Mouse (Mus musculus) heart, embryonic 14.5 days (tissue): ENCODE results near the gene Kalrn. TPM values are rescaled to one million over a fixed set of nuclear protein-coding genes. Genes with fewer than 3 reads are reported as not detected.

Experiments
- ATAC-seq: fragments of 200-750 bp; cut with Nextera tagmentation; 2 replicates; pipeline ENCODE4 v1.8.0; 2017; ENCODE audit warnings: low read depth, moderate TSS enrichment; ENCODE audit not compliant: insufficient number of reproducible peaks, insufficient read depth, low FRiP score
- H3K27ac ChIP-seq, 2 experiments: fragments of 200-500 bp in 1 of 2; fragments of 300-500 bp in 1 of 2; sonication (generic) in 1 of 2; replicated peaks in 1 of 2; 2 replicates each; pipeline ENCODE4 v1.5.1; 2012 to 2014; ENCODE audit warnings: low read depth in 2 of 2, low read length in 2 of 2, control low read depth in 1 of 2, mild to moderate bottlenecking in 1 of 2, mixed read lengths in 1 of 2; ENCODE audit not compliant: control insufficient read depth in 1 of 2, insufficient read depth in 1 of 2
- H3K27me3 ChIP-seq: fragments of 300-500 bp; sonication (generic); 2 replicates; pipeline ENCODE4 v1.6.1; 2014; ENCODE audit warnings: mild to moderate bottlenecking, low read length, control low read depth; ENCODE audit not compliant: control insufficient read depth, insufficient read depth
- H3K36me3 ChIP-seq: fragments of 300-500 bp; sonication (generic); 2 replicates; pipeline ENCODE4 v1.6.1; 2014; ENCODE audit warnings: mild to moderate bottlenecking, control low read depth, low read length, mixed read lengths; ENCODE audit not compliant: control insufficient read depth, insufficient read depth
- H3K4me1 ChIP-seq, 2 experiments: fragments of 200-500 bp in 1 of 2; fragments of 300-500 bp in 1 of 2; sonication (generic) in 1 of 2; 2 replicates each; pipeline ENCODE4 v1.6.1; 2012 to 2014; ENCODE audit warnings: low read length in 2 of 2, control low read depth in 1 of 2, mixed read lengths in 1 of 2; ENCODE audit not compliant: control insufficient read depth in 2 of 2, insufficient read depth in 2 of 2
- H3K4me2 ChIP-seq: fragments of 300-500 bp; sonication (generic); 2 replicates; pipeline ENCODE4 v1.6.1; 2014; ENCODE audit warnings: mild to moderate bottlenecking, low read length
- H3K4me3 ChIP-seq, 2 experiments: fragments of 200-500 bp in 1 of 2; fragments of 300-500 bp in 1 of 2; sonication (generic) in 1 of 2; 2 replicates each; pipeline ENCODE4 v1.5.1; 2012 to 2014; ENCODE audit warnings: low read length in 2 of 2, mild to moderate bottlenecking in 2 of 2, control low read depth in 1 of 2, low read depth in 1 of 2, moderate library complexity in 1 of 2; ENCODE audit not compliant: control insufficient read depth in 1 of 2, insufficient read depth in 1 of 2
- H3K9ac ChIP-seq: fragments of 300-500 bp; sonication (generic); 2 replicates; pipeline ENCODE4 v1.6.1; 2014; ENCODE audit warnings: mild to moderate bottlenecking, low read length
- H3K9me3 ChIP-seq: fragments of 300-500 bp; sonication (generic); 2 replicates; pipeline ENCODE4 v1.6.1; 2016; ENCODE audit warnings: low read length, control low read depth; ENCODE audit not compliant: control insufficient read depth
- WGBS: fragments of 180-500 bp; shearing (Covaris S2); extraction: QIAGEN DNeasy Blood & Tissue Kit; methylation state at CpG from one replicate; pipeline ENCODE4 v1.1.7; 2014; 5-methylcytosine and 5-hydroxymethylcytosine counted together
- polyA plus RNA-seq: library from polyadenylated mRNA; unstranded; fragments of >200 nt; fragmentation: Nextera tagmentation; extraction: Ambion mirVana; gene quantifications from 2 replicates; pipeline ENCODE4 v1.2.1, GENCODE M21; 2014

Kalrn gene
- polyA plus RNA-seq, 1 experiment from 2014 or later, result 33.4 TPM

- no peak overlapping the region for H3K4me2 ChIP-seq
- no peaks in the 10 kb centered on the region for H3K27me3 ChIP-seq
- no peaks in the 10 kb centered on the region for H3K36me3 ChIP-seq
- H3K9ac ChIP-seq, result no peak overlapping the region
- no peaks in the 10 kb centered on the region for H3K9me3 ChIP-seq
- no peak overlapping the region for H3K4me3 ChIP-seq
- WGBS, result 8% methylated on average over 1 of the region's 1 CpGs
- no peak overlapping the region for H3K27ac ChIP-seq
- no peak for ATAC-seq
- H3K4me1 ChIP-seq, result peaks cover 11 to 16% of the 10 kb centered on the region in 2 experiments
Observed at GRCm38 (mm10) chr16:34531506-34531905, 41.8 kb downstream of the Kalrn start.

- H3K4me2 ChIP-seq, result no peak overlapping the region
- no peaks in the 10 kb centered on the region for H3K36me3 ChIP-seq
- H3K27ac ChIP-seq, result no peak overlapping the region
- no peak overlapping the region for H3K4me3 ChIP-seq
- H3K27me3 ChIP-seq, result no peaks in the 10 kb centered on the region
- no peak for ATAC-seq
- H3K9me3 ChIP-seq, result no peaks in the 10 kb centered on the region
- H3K9ac ChIP-seq, result no peak overlapping the region
- H3K4me1 ChIP-seq, result peaks cover 5 to 8% of the 10 kb centered on the region in 2 experiments
- 79% methylated on average over 5 of the region's 5 CpGs for WGBS
Observed at GRCm38 (mm10) chr16:34530029-34530428, 43.3 kb downstream of the Kalrn start.

GRCm38 (mm10) chr16:34528234-34528983, 44.9 kb downstream of the Kalrn start:
- H3K27ac ChIP-seq, result no peak overlapping the region
- WGBS, result 47% methylated on average over 5 of the region's 5 CpGs
- ATAC-seq, result no peak
- no peaks in the 10 kb centered on the region for H3K36me3 ChIP-seq
- no peaks in the 10 kb centered on the region for H3K9me3 ChIP-seq
- H3K4me2 ChIP-seq, result no peak overlapping the region
- H3K9ac ChIP-seq, result no peak overlapping the region
- H3K27me3 ChIP-seq, result no peaks in the 10 kb centered on the region
- no peak overlapping the region for H3K4me3 ChIP-seq
- peaks cover 3 to 6% of the 10 kb centered on the region in 2 experiments; a peak in 3 of 4 replicates for H3K4me1 ChIP-seq

GRCm38 (mm10) chr16:34526378-34526777, 47.0 kb downstream of the Kalrn start:
- 70% methylated on average over 7 of the region's 7 CpGs for WGBS
- H3K27ac ChIP-seq, result no peak overlapping the region

GRCm38 (mm10) chr16:34525866-34526265, 47.5 kb downstream of the Kalrn start:
- Histone ChIP-seq H3K4me3 (no peak overlapping the region), H3K9me3 (no peaks in the 10 kb centered on the region), H3K36me3 (no peaks in the 10 kb centered on the region), H3K4me2 (no peak overlapping the region), H3K4me1 (peaks cover 3 to 6% of the 10 kb centered on the region in 2 experiments; a peak in 3 of 4 replicates), H3K27me3 (no peaks in the 10 kb centered on the region), H3K27ac (no peak overlapping the region), H3K9ac (no peak overlapping the region)
- no peak for ATAC-seq
- WGBS, result 70% methylated on average over 8 of the region's 8 CpGs

More at GRCm38 (mm10) chr16:34526378-34526777, 47.0 kb downstream of the Kalrn start:
- Histone ChIP-seq H3K4me3 (no peak overlapping the region), H3K36me3 (no peaks in the 10 kb centered on the region), H3K9ac (no peak overlapping the region), H3K9me3 (no peaks in the 10 kb centered on the region), H3K4me2 (no peak overlapping the region), H3K27me3 (no peaks in the 10 kb centered on the region), H3K4me1 (peaks cover 3 to 6% of the 10 kb centered on the region in 2 experiments; a peak in 3 of 4 replicates)
- no peak for ATAC-seq

GRCm38 (mm10) chr16:34525205-34525604, 48.1 kb downstream of the Kalrn start:
- Histone ChIP-seq H3K36me3 (no peaks in the 10 kb centered on the region), H3K9me3 (no peaks in the 10 kb centered on the region), H3K9ac (no peak overlapping the region), H3K4me1 (peaks cover 3 to 6% of the 10 kb centered on the region in 2 experiments; a peak in 3 of 4 replicates), H3K27ac (peak overlapping the region in 1 of 2 experiments; percentile 39; a peak in 2 of 4 replicates), H3K4me3 (no peak overlapping the region), H3K4me2 (no peak overlapping the region), H3K27me3 (no peaks in the 10 kb centered on the region)
- 6% methylated on average over 3 of the region's 3 CpGs for WGBS
- ATAC-seq, result no peak

GRCm38 (mm10) chr16:34521061-34521460, 52.3 kb downstream of the Kalrn start:
- Histone ChIP-seq H3K9ac (no peak overlapping the region), H3K36me3 (no peaks in the 10 kb centered on the region), H3K27me3 (no peaks in the 10 kb centered on the region), H3K4me1 (peaks cover 9 to 10% of the 10 kb centered on the region in 2 experiments), H3K4me2 (no peak overlapping the region), H3K4me3 (no peak overlapping the region), H3K9me3 (no peaks in the 10 kb centered on the region), H3K27ac (no peak overlapping the region)
- 76% methylated on average over 5 of the region's 5 CpGs for WGBS
- ATAC-seq, result no peak
